Mouse (Mus musculus): ENCODE measurements around the gene Hnrnpl.

DNA sequence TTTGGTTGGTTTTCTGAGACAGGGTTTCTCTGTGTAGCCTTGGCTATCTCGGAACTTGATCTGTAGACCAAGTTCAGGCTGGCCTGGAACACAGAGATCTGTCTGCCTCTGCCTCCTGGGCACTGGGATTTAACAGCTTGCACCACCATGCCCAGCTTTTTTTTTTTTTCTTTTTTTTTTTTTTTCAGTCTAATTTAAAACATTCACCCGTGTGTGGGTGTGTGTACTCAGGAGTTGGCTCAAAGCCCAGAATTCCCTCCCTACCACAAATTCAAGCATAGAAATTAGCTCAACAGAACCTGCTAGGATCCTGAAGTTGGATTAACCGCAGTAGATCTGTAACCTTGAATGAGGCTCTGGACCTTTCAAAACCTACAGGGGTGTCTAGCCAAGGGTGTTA lies 19.0 kb downstream of the Hnrnpl start:
- TF ChIP-seq POLR2A (IDR thresholded peaks at IDR 0.05; ENCODE audit: insufficient read depth, low read depth, low read length) (no peak), CTCF (IDR thresholded peaks at IDR 0.05) (no peak), EP300 (IDR thresholded peaks at IDR 0.05; ENCODE audit: insufficient read depth, low read depth, low read length) (no peak)

Measured in heart, adult 2 months (tissue).